Mouse (Mus musculus): ENCODE results near the gene Dapk3. TPM values are rescaled to one million over a fixed set of nuclear protein-coding genes. Genes with fewer than 3 reads are reported as not detected.

The Dapk3 gene
- polyA plus RNA-seq, 1 experiment from 2014 or later, result 19.3 TPM

DNA sequence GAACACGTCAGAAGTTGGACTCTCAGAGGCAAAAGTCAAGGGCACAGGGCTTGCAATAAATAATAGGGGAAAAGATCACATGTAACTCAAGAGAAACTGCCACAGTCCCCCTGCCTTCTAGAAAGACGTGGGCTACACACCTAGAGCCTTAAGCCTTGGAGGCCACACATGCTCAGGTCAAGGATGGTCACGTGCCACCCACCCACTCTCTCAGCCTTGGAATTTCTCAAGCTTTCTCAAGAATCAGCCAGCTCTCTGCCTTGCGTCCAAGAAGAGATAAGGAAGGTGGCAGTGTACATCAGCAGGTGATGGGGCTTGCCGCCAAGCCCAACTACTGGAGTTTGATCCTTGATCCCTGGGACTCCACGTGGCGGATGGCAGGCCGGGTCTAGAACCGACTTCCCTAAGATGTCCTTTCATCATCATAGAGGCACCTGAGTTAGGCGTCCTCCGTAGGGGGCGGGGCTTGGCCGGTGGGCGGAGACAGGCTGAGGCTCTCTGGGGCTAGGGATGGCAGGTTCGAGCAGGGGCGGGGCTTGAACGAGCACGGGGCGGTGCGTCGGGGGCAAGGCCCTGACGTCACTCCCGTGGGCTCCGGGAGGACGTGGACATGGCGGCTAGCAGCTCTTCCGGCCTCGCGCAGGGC lies 49.9 kb downstream of the Dapk3 start, which contains the start of gene Zfr2:
Gene Zfr2, plus strand, starts transcription at position 576 of the 646 bp plus-strand sequence.
- Histone ChIP-seq H3K4me1 (replicated peaks) (peaks cover 28% of the 10 kb centered on the region), H3K4me3 (replicated peaks) (peak within 1 kb of the TSS; percentile 70), H3K9me3 (replicated peaks) (no peaks in the 10 kb centered on the region), H3K36me3 (no peaks in the 10 kb centered on the region), H3K27ac (no peak within 1 kb of the TSS; the same call in 1 of the 2 replicates), H3K4me2 (peak within 1 kb of the TSS; percentile 76), H3K9ac (peak within 1 kb of the TSS; percentile 69), H3K27me3 (peaks cover 67% of the 10 kb centered on the region)
- DNase-seq, result peak; percentile 87
- peak; percentile 82 for ATAC-seq (ENCODE audit: low read depth)
- 7% methylated on average over 29 of the region's 29 CpGs for WGBS (ENCODE audit: insufficient replicate concordance)

DNA sequence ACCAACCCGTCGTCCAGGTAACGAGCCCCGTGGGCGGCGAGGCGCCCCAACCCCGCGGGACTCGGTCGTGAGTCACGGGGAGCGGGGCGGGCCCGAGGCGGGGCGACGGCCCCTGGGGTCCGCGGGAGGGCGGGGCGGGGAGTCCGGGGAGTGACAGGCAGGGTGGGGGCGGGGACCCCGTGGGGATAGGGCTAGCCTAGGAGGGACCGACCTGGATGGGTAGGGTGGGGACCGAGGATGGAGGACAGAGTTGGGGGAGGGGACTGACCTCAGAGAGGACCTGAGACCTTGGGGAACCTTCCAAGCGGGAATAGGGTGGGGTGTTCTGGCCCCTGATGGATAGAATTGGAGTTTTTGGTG lies 50.4 kb downstream of the Dapk3 start:
- Histone ChIP-seq H3K4me1 (replicated peaks) (peaks cover 31% of the 10 kb centered on the region), H3K27ac (no peak overlapping the region; the same call in 1 of the 2 replicates), H3K9me3 (replicated peaks) (no peaks in the 10 kb centered on the region), H3K9ac (peak overlapping the region; percentile 69), H3K4me3 (replicated peaks) (peak overlapping the region; percentile 70), H3K36me3 (no peaks in the 10 kb centered on the region), H3K4me2 (peak overlapping the region; percentile 76), H3K27me3 (peaks cover 67% of the 10 kb centered on the region)
- ATAC-seq (ENCODE audit: low read depth) (peak; percentile 57; the same call in 1 of the 2 replicates), DNase-seq (no peak)
- WGBS (ENCODE audit: insufficient replicate concordance), result under 1% methylated on average over 23 of the region's 28 CpGs

DNA sequence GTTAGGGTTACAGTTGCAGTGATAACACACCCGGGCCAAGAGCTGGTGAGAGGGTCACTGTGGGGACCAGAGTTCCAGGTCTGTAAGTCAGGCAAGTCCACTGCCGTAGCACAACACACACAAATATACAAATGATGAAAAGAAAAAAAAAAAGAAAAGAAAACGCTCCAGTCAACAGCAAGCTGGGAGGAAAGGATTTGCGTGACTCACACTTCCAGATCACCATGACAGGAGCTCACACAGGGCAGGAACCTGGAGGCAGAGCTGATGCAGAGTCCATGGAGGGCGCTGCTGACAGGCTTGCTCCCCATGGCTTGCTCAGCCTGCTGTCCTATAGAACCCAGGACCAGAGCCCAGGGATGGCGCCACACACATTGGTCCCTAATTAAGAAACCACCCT lies 51.4 kb downstream of the Dapk3 start:
- Histone ChIP-seq H3K4me1 (replicated peaks) (peaks cover 31% of the 10 kb centered on the region), H3K27me3 (peaks cover 66% of the 10 kb centered on the region), H3K36me3 (no peaks in the 10 kb centered on the region), H3K9me3 (replicated peaks) (no peaks in the 10 kb centered on the region), H3K4me2 (peak overlapping the region; percentile 76; the same call in 1 of the 2 replicates), H3K27ac (no peak overlapping the region), H3K4me3 (replicated peaks) (no peak overlapping the region), H3K9ac (no peak overlapping the region)
- no peak for ATAC-seq (ENCODE audit: low read depth)
- WGBS (ENCODE audit: insufficient replicate concordance), result 68% methylated on average over 6 of the region's 6 CpGs
- no peak for DNase-seq

DNA sequence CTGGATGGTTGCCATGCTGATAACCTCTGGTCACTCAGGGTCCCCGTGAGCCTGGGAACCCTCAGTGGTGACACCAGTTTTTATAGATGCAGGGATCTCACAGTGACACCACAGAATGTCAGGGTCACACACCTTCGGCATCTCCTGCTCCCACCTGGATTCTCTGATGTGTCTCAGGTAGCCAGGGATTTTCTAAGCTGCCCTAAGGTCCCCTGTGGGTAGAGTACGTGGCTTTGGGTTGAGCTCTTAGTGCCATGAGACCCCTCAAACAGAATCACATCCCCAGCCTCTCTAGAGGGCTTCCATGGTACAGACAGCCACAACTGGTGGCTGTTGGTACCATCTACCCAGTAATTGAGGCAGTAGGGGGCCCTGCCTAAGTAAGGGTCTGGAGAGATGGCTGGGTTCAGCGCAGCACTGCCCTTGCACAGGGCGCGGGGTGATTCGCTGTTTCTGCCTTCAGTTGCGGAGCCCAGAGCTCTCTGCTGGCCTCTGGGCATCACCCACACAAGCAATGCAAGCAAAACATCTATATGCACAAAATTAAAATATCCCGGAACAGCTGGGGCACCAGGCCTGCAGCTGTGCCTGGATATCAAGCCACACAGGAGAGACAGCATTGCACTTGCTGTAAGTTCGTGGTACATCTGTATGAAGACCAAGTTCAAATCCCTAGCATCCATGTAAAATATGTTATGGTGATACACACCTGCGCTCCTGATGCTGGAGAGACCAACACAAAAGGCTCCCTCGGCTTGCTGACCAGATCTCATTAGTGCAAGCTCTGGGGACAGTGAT lies 53.9 kb downstream of the Dapk3 start:
- Histone ChIP-seq H3K9me3 (replicated peaks) (no peaks in the 10 kb centered on the region), H3K4me2 (no peak overlapping the region), H3K4me3 (replicated peaks) (no peak overlapping the region), H3K4me1 (replicated peaks) (peaks cover 26% of the 10 kb centered on the region), H3K27ac (no peak overlapping the region), H3K27me3 (peaks cover 66% of the 10 kb centered on the region), H3K36me3 (no peaks in the 10 kb centered on the region), H3K9ac (no peak overlapping the region)
- 71% methylated on average over 12 of the region's 12 CpGs for WGBS (ENCODE audit: insufficient replicate concordance)
- no peak for ATAC-seq (ENCODE audit: low read depth)
- no peak for DNase-seq

DNA sequence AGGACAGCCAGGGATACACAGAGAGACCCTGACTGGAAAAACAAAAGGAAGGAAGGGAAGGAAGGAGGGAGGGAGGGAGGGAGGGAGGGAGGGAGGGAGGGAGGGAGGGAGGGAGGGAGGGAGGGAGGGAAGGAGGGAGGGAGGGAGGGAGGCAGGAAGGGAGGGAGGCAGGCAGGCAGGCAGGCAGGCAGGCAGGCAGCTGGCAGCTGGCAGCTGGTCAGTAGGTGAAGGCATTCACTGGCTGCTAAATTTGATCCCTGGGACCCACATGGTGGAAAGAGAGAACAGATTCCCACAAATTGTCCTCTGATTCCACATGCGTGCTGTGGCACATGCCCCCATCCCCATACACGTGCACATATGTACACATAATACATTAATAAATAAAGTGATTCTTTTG lies 55.8 kb downstream of the Dapk3 start:
- H3K9ac ChIP-seq, result no peak overlapping the region
- H3K27ac ChIP-seq, result no peak overlapping the region
- H3K27me3 ChIP-seq, result peaks cover 74% of the 10 kb centered on the region
- H3K4me2 ChIP-seq, result no peak overlapping the region
- no peaks in the 10 kb centered on the region for H3K36me3 ChIP-seq
- no peak for ATAC-seq (ENCODE audit: low read depth)
- DNase-seq, result no peak
- H3K4me3 ChIP-seq (replicated peaks), result no peak overlapping the region
- H3K4me1 ChIP-seq (replicated peaks), result peaks cover 14% of the 10 kb centered on the region
- WGBS (ENCODE audit: insufficient replicate concordance), result 71% methylated on average over 2 of the region's 2 CpGs
- H3K9me3 ChIP-seq (replicated peaks), result no peaks in the 10 kb centered on the region

DNA sequence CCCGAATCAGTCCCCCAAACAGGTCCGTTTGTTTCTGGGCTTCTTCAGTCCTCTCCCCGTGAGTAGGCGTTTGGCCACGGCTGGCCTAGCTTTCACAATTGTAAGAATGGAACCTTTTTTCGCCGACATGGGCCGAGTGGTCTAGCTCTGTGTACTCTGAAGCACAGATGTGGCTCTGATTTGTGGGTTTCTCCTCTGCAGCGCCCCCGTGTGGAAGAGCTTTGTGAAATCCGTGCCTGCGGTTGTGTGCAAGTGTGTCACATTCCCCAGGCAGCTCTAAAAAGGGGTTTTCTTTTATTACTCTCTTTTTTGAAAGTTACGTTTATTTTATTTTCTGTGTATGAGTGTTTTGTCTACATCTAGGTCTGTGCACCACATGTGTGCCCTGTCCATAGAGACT lies 58.1 kb downstream of the Dapk3 start:
- DNase-seq, result peak; percentile 31
- no peak overlapping the region for H3K27ac ChIP-seq

DNA sequence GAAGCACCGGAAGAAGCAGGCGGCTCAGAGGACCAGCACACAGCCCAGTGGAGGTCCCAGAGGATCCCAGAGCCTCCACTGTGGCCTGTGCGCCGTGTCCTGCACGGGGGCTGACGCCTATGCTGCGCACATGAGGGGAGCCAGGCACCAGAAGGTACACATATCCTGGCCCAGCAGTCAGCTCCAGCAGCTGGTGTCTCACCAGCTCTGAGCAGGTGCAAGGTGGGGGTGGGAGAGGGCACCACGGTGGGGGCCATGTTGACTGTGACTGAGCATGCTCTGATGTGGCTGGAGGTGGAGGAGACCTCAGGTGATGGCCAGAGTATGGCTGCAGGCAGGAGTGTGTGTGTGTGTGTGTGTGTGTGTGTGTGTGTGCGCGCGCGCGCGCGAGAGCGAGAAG lies 59.2 kb downstream of the Dapk3 start:
- H3K4me1 ChIP-seq (replicated peaks), result peaks cover 17% of the 10 kb centered on the region
- peaks cover 83% of the 10 kb centered on the region for H3K27me3 ChIP-seq
- H3K4me3 ChIP-seq (replicated peaks), result no peak overlapping the region
- DNase-seq (no peak), ATAC-seq (ENCODE audit: low read depth) (no peak)
- no peaks in the 10 kb centered on the region for H3K9me3 ChIP-seq (replicated peaks)
- no peaks in the 10 kb centered on the region for H3K36me3 ChIP-seq
- WGBS (ENCODE audit: insufficient replicate concordance), result 81% methylated on average over 16 of the region's 16 CpGs
- no peak overlapping the region for H3K4me2 ChIP-seq
- H3K9ac ChIP-seq, result no peak overlapping the region
- H3K27ac ChIP-seq, result no peak overlapping the region

More for the DNA sequence above, 58.1 kb downstream of the Dapk3 start:
- H3K27me3 ChIP-seq, result peaks cover 91% of the 10 kb centered on the region
- no peak overlapping the region for H3K4me3 ChIP-seq (replicated peaks)
- H3K9ac ChIP-seq, result no peak overlapping the region
- no peak overlapping the region for H3K4me2 ChIP-seq
- no peak for ATAC-seq (ENCODE audit: low read depth)
- H3K36me3 ChIP-seq, result no peaks in the 10 kb centered on the region
- H3K4me1 ChIP-seq (replicated peaks), result peaks cover 17% of the 10 kb centered on the region
- 18% methylated on average over 13 of the region's 13 CpGs for WGBS (ENCODE audit: insufficient replicate concordance)
- no peaks in the 10 kb centered on the region for H3K9me3 ChIP-seq (replicated peaks)

Other genes starting within 250 kb of the Dapk3 start
- 0.44 and 0.46 TPM in 2 replicates for gene Gng7, start 168.1 kb upstream of the Dapk3 start, polyA plus RNA-seq (2015; fragmentation: Nextera tagmentation; extraction: Ambion mirVana)
- 0.06 TPM in 1 of 2 replicates, not detected in the other for gene Diras1, start 157.3 kb upstream of the Dapk3 start, polyA plus RNA-seq (2015; fragmentation: Nextera tagmentation; extraction: Ambion mirVana)
- 5.7 and 5.8 TPM in 2 replicates for gene Slc39a3, start 145.6 kb upstream of the Dapk3 start, polyA plus RNA-seq (2015; fragmentation: Nextera tagmentation; extraction: Ambion mirVana)
- gene Sgta, start 122.8 kb upstream of the Dapk3 start, polyA plus RNA-seq (2015; fragmentation: Nextera tagmentation; extraction: Ambion mirVana), result 69.1 and 71.6 TPM in 2 replicates
- 35.1 and 38.2 TPM in 2 replicates for gene Thop1, start 113.0 kb upstream of the Dapk3 start, polyA plus RNA-seq (2015; fragmentation: Nextera tagmentation; extraction: Ambion mirVana)
- gene Creb3l3, start 84.1 kb upstream of the Dapk3 start, polyA plus RNA-seq (2015; fragmentation: Nextera tagmentation; extraction: Ambion mirVana), result 22.3 and 22.5 TPM in 2 replicates
- 127 and 130 TPM in 2 replicates for gene Map2k2, start 77.1 kb upstream of the Dapk3 start, polyA plus RNA-seq (2015; fragmentation: Nextera tagmentation; extraction: Ambion mirVana)
- gene Zbtb7a, start 47.8 kb upstream of the Dapk3 start, polyA plus RNA-seq (2015; fragmentation: Nextera tagmentation; extraction: Ambion mirVana), result 49.1 and 49.6 TPM in 2 replicates
- gene Pias4, start 15.1 kb upstream of the Dapk3 start, polyA plus RNA-seq (2015; fragmentation: Nextera tagmentation; extraction: Ambion mirVana), result 23.5 and 23.8 TPM in 2 replicates
- 369 and 384 TPM in 2 replicates for gene Eef2, start 6.4 kb upstream of the Dapk3 start, polyA plus RNA-seq (2015; fragmentation: Nextera tagmentation; extraction: Ambion mirVana)
- 0.08 TPM in 1 of 2 replicates, not detected in the other for gene 4930442H23Rik, start 844 bp downstream of the Dapk3 start, polyA plus RNA-seq (2015; fragmentation: Nextera tagmentation; extraction: Ambion mirVana)
- not detected in 2 replicates for gene Nmrk2, start 19.0 kb downstream of the Dapk3 start, polyA plus RNA-seq (2015; fragmentation: Nextera tagmentation; extraction: Ambion mirVana)
- gene Atcay, start 47.8 kb downstream of the Dapk3 start, polyA plus RNA-seq (2015; fragmentation: Nextera tagmentation; extraction: Ambion mirVana), result 0.05 and 0.08 TPM in 2 replicates
- 0.28 and 0.43 TPM in 2 replicates for gene Zfr2, start 50.1 kb downstream of the Dapk3 start, polyA plus RNA-seq (2015; fragmentation: Nextera tagmentation; extraction: Ambion mirVana)
- gene Matk, start 69.9 kb downstream of the Dapk3 start, polyA plus RNA-seq (2015; fragmentation: Nextera tagmentation; extraction: Ambion mirVana), result 1.2 and 1.8 TPM in 2 replicates
- 130 and 134 TPM in 2 replicates for gene Mrpl54, start 83.9 kb downstream of the Dapk3 start, polyA plus RNA-seq (2015; fragmentation: Nextera tagmentation; extraction: Ambion mirVana)
- gene Apba3, start 84.0 kb downstream of the Dapk3 start, polyA plus RNA-seq (2015; fragmentation: Nextera tagmentation; extraction: Ambion mirVana), result 24.5 and 26.7 TPM in 2 replicates
- gene Tjp3, start 108.6 kb downstream of the Dapk3 start, polyA plus RNA-seq (2015; fragmentation: Nextera tagmentation; extraction: Ambion mirVana), result 0.35 and 0.43 TPM in 2 replicates
- 13.2 and 16.7 TPM in 2 replicates for gene Pip5k1c, start 110.0 kb downstream of the Dapk3 start, polyA plus RNA-seq (2015; fragmentation: Nextera tagmentation; extraction: Ambion mirVana)
- gene Cactin, start 138.1 kb downstream of the Dapk3 start, polyA plus RNA-seq (2015; fragmentation: Nextera tagmentation; extraction: Ambion mirVana), result 29.5 and 33.0 TPM in 2 replicates
- 5.2 and 5.3 TPM in 2 replicates for gene Tbxa2r, start 145.7 kb downstream of the Dapk3 start, polyA plus RNA-seq (2015; fragmentation: Nextera tagmentation; extraction: Ambion mirVana)
- not detected in 2 replicates for gene Gipc3, start 160.3 kb downstream of the Dapk3 start, polyA plus RNA-seq (2015; fragmentation: Nextera tagmentation; extraction: Ambion mirVana)
- gene Hmg20b, start 167.5 kb downstream of the Dapk3 start, polyA plus RNA-seq (2015; fragmentation: Nextera tagmentation; extraction: Ambion mirVana), result 27.1 and 30.3 TPM in 2 replicates
- 12.5 and 13.1 TPM in 2 replicates for gene Mfsd12, start 174.5 kb downstream of the Dapk3 start, polyA plus RNA-seq (2015; fragmentation: Nextera tagmentation; extraction: Ambion mirVana)
- 1.2 and 1.4 TPM in 2 replicates for gene 4930404N11Rik, start 182.8 kb downstream of the Dapk3 start, polyA plus RNA-seq (2015; fragmentation: Nextera tagmentation; extraction: Ambion mirVana)
- 89.5 and 94.1 TPM in 2 replicates for gene Fzr1, start 195.5 kb downstream of the Dapk3 start, polyA plus RNA-seq (2015; fragmentation: Nextera tagmentation; extraction: Ambion mirVana)
- gene Dohh, start 201.4 kb downstream of the Dapk3 start, polyA plus RNA-seq (2015; fragmentation: Nextera tagmentation; extraction: Ambion mirVana), result 61.1 and 68.7 TPM in 2 replicates
- gene Gm48551, start 201.5 kb downstream of the Dapk3 start, polyA plus RNA-seq (2015; fragmentation: Nextera tagmentation; extraction: Ambion mirVana), result 0.86 and 0.89 TPM in 2 replicates
- gene Gm48552, start 206.0 kb downstream of the Dapk3 start, polyA plus RNA-seq (2015; fragmentation: Nextera tagmentation; extraction: Ambion mirVana), result 0.93 TPM in 1 of 2 replicates, not detected in the other
- 1.8 TPM in 2 replicates for gene Smim24, start 210.0 kb downstream of the Dapk3 start, polyA plus RNA-seq (2015; fragmentation: Nextera tagmentation; extraction: Ambion mirVana)